Mouse (Mus musculus): ENCODE data around the gene Erg. TPM values are rescaled to one million over a fixed set of nuclear protein-coding genes. Genes with fewer than 3 reads are reported as not detected.

Erg gene
- total RNA-seq, 2 experiments from 2014 or later = 9.8 to 12.3 TPM

GRCm38 (mm10) chr16:95481176-95481575 lies 105.2 kb downstream of the Erg start:
- no peak for DNase-seq

GRCm38 (mm10) chr16:95478558-95478957 lies 107.8 kb downstream of the Erg start:
- DNase-seq = no peak

GRCm38 (mm10) chr16:95475041-95475440 lies 111.4 kb downstream of the Erg start:
- no peak for DNase-seq

- no peak for DNase-seq
These were observed 112.4 kb downstream of the Erg start for GRCm38 (mm10) chr16:95473946-95474345.

GRCm38 (mm10) chr16:95472771-95473170 lies 113.6 kb downstream of the Erg start:
- DNase-seq = no peak

- DNase-seq = no peak
These were observed 116.9 kb downstream of the Erg start for GRCm38 (mm10) chr16:95469262-95470139.

GRCm38 (mm10) chr16:95467893-95468292 lies 118.5 kb downstream of the Erg start:
- DNase-seq = no peak

GRCm38 (mm10) chr16:95466548-95466947 lies 119.8 kb downstream of the Erg start:
- no peak for DNase-seq

GRCm38 (mm10) chr16:95464609-95465008 lies 121.8 kb downstream of the Erg start:
- DNase-seq = no peak

- peak; percentile 40 for DNase-seq
These were observed 122.6 kb downstream of the Erg start for GRCm38 (mm10) chr16:95463796-95464195.

GRCm38 (mm10) chr16:95461941-95462340 lies 124.5 kb downstream of the Erg start:
- DNase-seq = no peak

- DNase-seq = no peak
These were observed 126.1 kb downstream of the Erg start for GRCm38 (mm10) chr16:95460336-95460735.

- DNase-seq = peak; percentile 32
These were observed 127.1 kb downstream of the Erg start for GRCm38 (mm10) chr16:95459325-95459691.

- no peak for DNase-seq
These were observed 127.6 kb downstream of the Erg start for GRCm38 (mm10) chr16:95458590-95459324.

- DNase-seq = no peak
These were observed 129.4 kb downstream of the Erg start for GRCm38 (mm10) chr16:95457006-95457405.

- DNase-seq = no peak
These were observed 130.5 kb downstream of the Erg start for GRCm38 (mm10) chr16:95455896-95456295.

GRCm38 (mm10) chr16:95455461-95455860 lies 130.9 kb downstream of the Erg start:
- DNase-seq = no peak

- DNase-seq = no peak
These were observed 134.0 kb downstream of the Erg start for GRCm38 (mm10) chr16:95452411-95452810.

- no peak for DNase-seq
These were observed 137.1 kb downstream of the Erg start for GRCm38 (mm10) chr16:95449361-95449725.

- DNase-seq = no peak
These were observed 137.6 kb downstream of the Erg start for GRCm38 (mm10) chr16:95448643-95449360.

- no peak for DNase-seq
These were observed 138.5 kb downstream of the Erg start for GRCm38 (mm10) chr16:95447896-95448295.

- DNase-seq = no peak
These were observed 140.0 kb downstream of the Erg start for GRCm38 (mm10) chr16:95446368-95446767.

GRCm38 (mm10) chr16:95442023-95442422 lies 144.4 kb downstream of the Erg start:
- no peak for DNase-seq

Data from gastrocnemius, postnatal 25 days (tissue).